Mouse (Mus musculus): ENCODE measurements around the gene Ap3s2. TPM values are rescaled to one million over a fixed set of nuclear protein-coding genes. Genes with fewer than 3 reads are reported as not detected.

Ap3s2 gene
- 54.4 and 63.4 TPM in 2 replicates for polyA plus RNA-seq (2015; fragmentation: Nextera tagmentation; extraction: Ambion mirVana)

- Histone ChIP-seq H3K9me3 (no peaks in the 10 kb centered on the region), H3K4me3 (peak within 1 kb of the TSS; percentile 61), H3K9ac (peak within 1 kb of the TSS; percentile 73), H3K36me3 (peaks cover 15% of the 10 kb centered on the region; the same call in 1 of the 2 replicates), H3K4me2 (peak within 1 kb of the TSS; percentile 69), H3K4me1 (replicated peaks) (peaks cover 17% of the 10 kb centered on the region), H3K27me3 (no peaks in the 10 kb centered on the region), H3K27ac (replicated peaks) (peak within 1 kb of the TSS; percentile 83)
- peak; percentile 97 for ATAC-seq (ENCODE audit: low read depth)
- under 1% methylated on average over 34 of the region's 34 CpGs for WGBS
Observed at GRCm38 (mm10) chr7:79920344-79920983, at the start of gene Ap3s2. Gene Ap3s2 (minus strand): TSS chr7:79920649.

- Histone ChIP-seq H3K4me1 (replicated peaks) (no peaks in the 10 kb centered on the region), H3K4me2 (no peak overlapping the region), H3K36me3 (no peaks in the 10 kb centered on the region), H3K27ac (replicated peaks) (no peak overlapping the region), H3K9ac (no peak overlapping the region), H3K9me3 (no peaks in the 10 kb centered on the region), H3K27me3 (no peaks in the 10 kb centered on the region), H3K4me3 (no peak overlapping the region)
- no peak for ATAC-seq (ENCODE audit: low read depth)
- 89% methylated on average over 6 of the region's 6 CpGs for WGBS
Observed at GRCm38 (mm10) chr7:79968326-79968725, 47.9 kb upstream of the Ap3s2 start.

GRCm38 (mm10) chr7:79961600-79961999 lies 41.2 kb upstream of the Ap3s2 start:
- Histone ChIP-seq H3K27me3 (no peaks in the 10 kb centered on the region), H3K27ac (replicated peaks) (no peak overlapping the region), H3K4me2 (no peak overlapping the region), H3K9ac (no peak overlapping the region), H3K36me3 (no peaks in the 10 kb centered on the region), H3K4me1 (replicated peaks) (no peaks in the 10 kb centered on the region), H3K4me3 (no peak overlapping the region), H3K9me3 (no peaks in the 10 kb centered on the region)
- no peak for ATAC-seq (ENCODE audit: low read depth)
- WGBS: 57% methylated on average over 1 of the region's 1 CpGs

GRCm38 (mm10) chr7:79956131-79956530 lies 35.7 kb upstream of the Ap3s2 start:
- ATAC-seq (ENCODE audit: low read depth): no peak
- WGBS: 95% methylated on average over 1 of the region's 1 CpGs

GRCm38 (mm10) chr7:79954890-79955289 lies 34.4 kb upstream of the Ap3s2 start:
- H3K9ac ChIP-seq: no peak overlapping the region
- H3K9me3 ChIP-seq: no peaks in the 10 kb centered on the region
- H3K4me2 ChIP-seq: no peak overlapping the region
- 100% methylated on average over 1 of the region's 1 CpGs for WGBS
- H3K4me3 ChIP-seq: no peak overlapping the region
- no peak for ATAC-seq (ENCODE audit: low read depth)
- no peaks in the 10 kb centered on the region for H3K4me1 ChIP-seq (replicated peaks)
- H3K27ac ChIP-seq (replicated peaks): no peak overlapping the region
- no peaks in the 10 kb centered on the region for H3K27me3 ChIP-seq
- no peaks in the 10 kb centered on the region for H3K36me3 ChIP-seq

More at GRCm38 (mm10) chr7:79956131-79956530, 35.7 kb upstream of the Ap3s2 start:
- no peaks in the 10 kb centered on the region for H3K27me3 ChIP-seq
- H3K27ac ChIP-seq (replicated peaks): no peak overlapping the region
- H3K4me1 ChIP-seq (replicated peaks): no peaks in the 10 kb centered on the region
- H3K9me3 ChIP-seq: no peaks in the 10 kb centered on the region
- no peak overlapping the region for H3K4me2 ChIP-seq
- H3K36me3 ChIP-seq: no peaks in the 10 kb centered on the region
- no peak overlapping the region for H3K4me3 ChIP-seq
- H3K9ac ChIP-seq: no peak overlapping the region

- H3K27ac ChIP-seq (replicated peaks): no peak overlapping the region
- no peaks in the 10 kb centered on the region for H3K9me3 ChIP-seq
- no peak overlapping the region for H3K9ac ChIP-seq
- no peaks in the 10 kb centered on the region for H3K36me3 ChIP-seq
- H3K27me3 ChIP-seq: no peaks in the 10 kb centered on the region
- WGBS: 80% methylated on average over 3 of the region's 3 CpGs
- H3K4me3 ChIP-seq: no peak overlapping the region
- no peaks in the 10 kb centered on the region for H3K4me1 ChIP-seq (replicated peaks)
- no peak for ATAC-seq (ENCODE audit: low read depth)
- no peak overlapping the region for H3K4me2 ChIP-seq
Observed at GRCm38 (mm10) chr7:79951038-79951437, 30.6 kb upstream of the Ap3s2 start.

- no peaks in the 10 kb centered on the region for H3K36me3 ChIP-seq
- 85% methylated on average over 6 of the region's 6 CpGs for WGBS
- no peaks in the 10 kb centered on the region for H3K4me1 ChIP-seq (replicated peaks)
- H3K9ac ChIP-seq: no peak overlapping the region
- H3K4me2 ChIP-seq: no peak overlapping the region
- no peaks in the 10 kb centered on the region for H3K27me3 ChIP-seq
- no peak overlapping the region for H3K27ac ChIP-seq (replicated peaks)
- H3K9me3 ChIP-seq: no peaks in the 10 kb centered on the region
- H3K4me3 ChIP-seq: no peak overlapping the region
- no peak for ATAC-seq (ENCODE audit: low read depth)
Observed at GRCm38 (mm10) chr7:79950236-79950635, 29.8 kb upstream of the Ap3s2 start.

- Histone ChIP-seq H3K9ac (peak overlapping the region; percentile 68), H3K4me3 (peak overlapping the region; percentile 47), H3K9me3 (no peaks in the 10 kb centered on the region), H3K36me3 (no peaks in the 10 kb centered on the region), H3K27ac (replicated peaks) (peak overlapping the region; percentile 20; the same call in 1 of the 2 replicates), H3K27me3 (no peaks in the 10 kb centered on the region; the same call in 1 of the 2 replicates), H3K4me1 (replicated peaks) (peaks cover 22% of the 10 kb centered on the region), H3K4me2 (peak overlapping the region; percentile 62)
- peak; percentile 47; the same call in 1 of the 2 replicates for ATAC-seq (ENCODE audit: low read depth)
- whole genome bisulfite sequencing: 5% methylated on average over 19 of the region's 19 CpGs
Observed at GRCm38 (mm10) chr7:79935511-79936205, 15.2 kb upstream of the Ap3s2 start.

- Histone ChIP-seq H3K9ac (peak within 1 kb of the TSS; percentile 68), H3K27ac (replicated peaks) (peak within 1 kb of the TSS; percentile 20; the same call in 1 of the 2 replicates), H3K9me3 (no peaks in the 10 kb centered on the region), H3K36me3 (peaks cover 1% of the 10 kb centered on the region; the same call in 1 of the 2 replicates), H3K4me1 (replicated peaks) (peaks cover 22% of the 10 kb centered on the region), H3K4me3 (peak within 1 kb of the TSS; percentile 47), H3K4me2 (peak within 1 kb of the TSS; percentile 62), H3K27me3 (no peaks in the 10 kb centered on the region; the same call in 1 of the 2 replicates)
- ATAC-seq (ENCODE audit: low read depth): peak; percentile 81
- under 1% methylated on average over 32 of the region's 32 CpGs for WGBS
Observed at GRCm38 (mm10) chr7:79934862-79935510, 14.5 kb upstream of the Ap3s2 start, which contains the start of gene Arpin. Gene Arpin (minus strand): TSS chr7:79935359.

GRCm38 (mm10) chr7:79934461-79934860 lies 14.0 kb upstream of the Ap3s2 start:
- Histone ChIP-seq H3K4me2 (peak overlapping the region; percentile 62), H3K4me1 (replicated peaks) (peaks cover 22% of the 10 kb centered on the region), H3K9ac (peak overlapping the region; percentile 68), H3K27me3 (no peaks in the 10 kb centered on the region; the same call in 1 of the 2 replicates), H3K36me3 (peaks cover 5% of the 10 kb centered on the region; the same call in 1 of the 2 replicates), H3K4me3 (peak overlapping the region; percentile 47), H3K27ac (replicated peaks) (peak overlapping the region; percentile 20; the same call in 1 of the 2 replicates), H3K9me3 (no peaks in the 10 kb centered on the region)
- 40% methylated on average over 5 of the region's 5 CpGs for WGBS
- ATAC-seq (ENCODE audit: low read depth): peak; percentile 32

- Histone ChIP-seq H3K4me1 (replicated peaks) (no peaks in the 10 kb centered on the region), H3K27me3 (no peaks in the 10 kb centered on the region), H3K4me3 (no peak overlapping the region), H3K27ac (replicated peaks) (no peak overlapping the region), H3K9ac (no peak overlapping the region), H3K4me2 (no peak overlapping the region), H3K9me3 (no peaks in the 10 kb centered on the region), H3K36me3 (peaks cover 40% of the 10 kb centered on the region)
- WGBS: 74% methylated on average over 2 of the region's 2 CpGs
- ATAC-seq (ENCODE audit: low read depth): no peak
Observed at GRCm38 (mm10) chr7:79928516-79929052, 8.1 kb upstream of the Ap3s2 start.
